Mouse (Mus musculus) retina, postnatal 7 days (tissue): Measurements from ENCODE around the gene Dph1.

Source experiments
- DNase-seq: peaks from one replicate; pipeline ENCODE4 v3.0.0-alpha.2; 2012; ENCODE audit warnings: low read depth, low spot score

Dph1 gene

DNA sequence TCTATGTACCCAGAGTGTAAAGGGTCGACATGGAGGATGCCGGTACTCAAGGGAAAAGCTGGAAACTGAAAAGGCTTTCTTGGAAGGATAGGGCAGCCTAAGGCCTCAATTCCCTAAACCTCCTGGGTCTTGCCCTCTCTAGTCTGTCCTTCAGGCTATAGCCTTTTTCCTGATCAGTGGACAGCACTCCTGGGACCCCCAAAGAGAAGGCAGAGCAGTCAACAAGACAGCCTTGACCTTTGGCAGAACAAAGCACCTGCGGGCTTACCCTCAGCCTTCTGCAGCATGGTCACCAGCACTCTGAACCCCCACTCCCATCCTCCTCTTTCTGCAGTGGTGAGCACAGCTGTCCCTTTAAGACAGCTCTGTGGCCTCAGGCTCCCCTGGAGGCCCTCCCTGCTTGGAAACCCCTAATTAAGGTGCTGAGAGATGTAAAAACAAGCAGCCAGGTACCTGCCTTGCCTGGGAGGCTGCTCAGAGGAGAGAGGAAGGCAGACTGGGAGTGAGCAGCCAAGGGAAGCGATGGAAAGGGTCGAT, at the start of gene Dph1:
Gene Dph1, minus strand, starts transcription at position 337 of the 537 bp plus-strand sequence.
- no peak for DNase-seq

GRCm38 (mm10) chr11:75240158-75240934, 49.3 kb upstream of the Dph1 start:
- no peak for DNase-seq

GRCm38 (mm10) chr11:75234745-75235144, 43.7 kb upstream of the Dph1 start:
- no peak for DNase-seq

DNA sequence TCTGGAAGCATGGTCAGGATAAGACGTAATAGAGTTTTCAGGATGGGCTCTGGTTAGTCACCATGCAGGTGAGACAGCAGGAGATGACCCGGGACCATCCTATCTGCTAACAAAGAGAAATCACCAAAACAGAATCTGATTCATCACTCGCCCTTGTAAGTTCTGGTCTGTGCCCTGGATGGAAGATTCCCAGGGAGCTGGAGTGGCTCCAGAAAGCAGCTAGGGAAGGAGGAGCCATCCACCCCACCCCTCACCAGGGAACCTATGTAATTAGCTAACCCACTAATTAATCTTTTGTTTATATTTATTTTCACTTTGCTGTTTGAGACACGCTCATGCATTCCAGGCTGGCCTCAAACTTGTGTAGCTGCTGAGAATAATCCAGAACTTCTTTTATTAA, 41.4 kb upstream of the Dph1 start:
- DNase-seq = no peak

DNA sequence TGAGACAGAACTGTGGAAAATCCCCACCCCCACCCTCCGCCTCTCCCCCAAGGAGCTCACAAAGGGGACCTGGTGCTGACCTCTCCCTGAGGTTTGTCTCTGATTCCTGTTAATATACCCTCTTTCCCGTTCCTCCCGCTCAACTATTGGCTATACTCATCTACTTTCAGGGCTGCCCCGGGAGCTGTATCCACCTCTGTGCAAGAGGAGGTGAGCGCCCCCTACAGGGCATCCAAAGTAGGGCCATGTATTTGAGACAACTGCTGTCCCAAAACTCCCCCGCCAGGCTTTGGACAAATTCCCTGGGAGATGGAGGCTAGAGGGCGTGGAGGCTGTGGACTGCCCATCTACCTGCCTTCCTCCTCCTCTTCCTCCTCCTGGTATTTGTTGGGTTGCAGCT, 40.7 kb upstream of the Dph1 start:
- peak; percentile 58 for DNase-seq

DNA sequence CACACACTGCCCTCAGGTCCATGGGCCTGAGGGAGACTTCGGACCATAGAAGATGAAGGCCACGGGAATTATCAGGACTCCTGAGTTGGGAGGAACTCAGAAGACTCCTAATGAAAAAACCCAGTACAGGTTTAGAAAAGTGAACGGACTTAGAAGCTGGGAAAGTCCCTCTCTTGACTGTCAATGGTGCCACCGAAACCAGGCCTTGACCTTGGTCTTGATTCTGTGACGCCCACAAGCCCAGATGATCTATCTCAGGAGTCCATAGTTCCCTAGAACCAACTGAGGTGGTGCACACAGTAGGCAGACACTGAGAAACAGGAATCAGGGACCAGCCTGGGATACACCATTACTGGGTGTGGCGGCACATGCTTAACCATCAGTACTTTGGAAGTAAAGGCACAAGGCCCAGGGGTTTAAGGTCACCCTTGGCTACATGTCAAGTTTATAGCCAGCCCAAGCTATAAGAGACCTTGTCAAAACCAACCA, 39.3 kb upstream of the Dph1 start:
- no peak for DNase-seq

DNA sequence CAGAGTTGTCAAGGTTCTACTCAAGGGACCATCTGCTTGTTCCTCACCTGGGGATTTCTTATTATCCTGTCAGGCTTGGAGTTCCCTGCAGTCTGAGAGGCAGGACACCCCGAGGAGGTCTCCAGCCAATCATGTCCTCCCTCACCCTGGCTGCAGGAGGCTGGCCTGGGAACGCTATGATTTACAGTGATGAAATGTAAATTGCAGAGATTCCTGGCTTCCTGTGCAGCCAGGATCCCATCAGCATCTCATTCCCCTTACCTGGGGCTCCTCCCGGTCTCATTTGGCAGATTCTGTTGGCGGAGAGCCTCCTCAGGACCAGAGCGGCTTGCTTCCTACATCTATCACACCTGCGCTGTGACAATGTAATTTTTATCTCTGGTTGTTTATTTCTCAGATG, 38.2 kb upstream of the Dph1 start:
- DNase-seq = no peak

- DNase-seq = no peak
These were observed 36.6 kb upstream of the Dph1 start for GRCm38 (mm10) chr11:75227632-75228031.

DNA sequence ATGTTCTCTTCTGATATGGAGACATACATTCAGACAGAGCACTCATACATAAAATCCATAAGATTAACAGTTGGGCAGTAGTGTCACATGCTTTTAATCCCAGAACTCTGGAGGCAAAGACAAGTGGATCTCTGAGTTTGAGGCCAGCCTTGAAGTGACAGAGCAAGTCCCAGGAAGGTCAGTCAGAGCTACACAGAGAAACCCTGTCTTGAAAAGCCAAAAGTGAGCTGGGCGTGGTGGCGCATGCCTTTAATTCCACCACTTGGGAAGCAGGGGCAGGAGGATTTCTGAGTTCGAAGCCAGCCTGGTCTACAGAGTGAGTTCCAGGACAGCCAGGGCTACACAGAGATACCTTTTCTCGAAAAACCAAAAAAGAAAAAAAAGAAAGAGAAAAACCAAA, 33.8 kb upstream of the Dph1 start:
- DNase-seq = no peak

DNA sequence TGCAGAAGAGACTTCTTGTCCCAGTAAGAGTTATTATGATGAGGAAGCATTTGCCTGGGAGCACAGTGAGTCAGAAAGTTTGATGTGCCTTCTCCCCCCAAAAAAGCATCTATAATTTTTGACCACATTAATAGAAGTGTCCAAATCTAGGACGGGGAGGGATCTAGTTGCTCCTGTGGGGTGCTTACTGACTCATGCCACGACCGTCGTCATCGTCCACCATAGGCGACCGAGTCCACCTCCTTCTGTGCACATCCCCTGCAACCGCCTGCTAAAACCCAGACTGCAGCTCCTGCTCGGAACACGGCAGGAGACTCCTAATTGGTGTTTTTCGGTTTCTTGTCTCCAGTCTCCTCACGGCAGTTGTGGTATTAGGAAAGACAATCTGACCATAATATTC, 33.0 kb upstream of the Dph1 start:
- DNase-seq = no peak

DNA sequence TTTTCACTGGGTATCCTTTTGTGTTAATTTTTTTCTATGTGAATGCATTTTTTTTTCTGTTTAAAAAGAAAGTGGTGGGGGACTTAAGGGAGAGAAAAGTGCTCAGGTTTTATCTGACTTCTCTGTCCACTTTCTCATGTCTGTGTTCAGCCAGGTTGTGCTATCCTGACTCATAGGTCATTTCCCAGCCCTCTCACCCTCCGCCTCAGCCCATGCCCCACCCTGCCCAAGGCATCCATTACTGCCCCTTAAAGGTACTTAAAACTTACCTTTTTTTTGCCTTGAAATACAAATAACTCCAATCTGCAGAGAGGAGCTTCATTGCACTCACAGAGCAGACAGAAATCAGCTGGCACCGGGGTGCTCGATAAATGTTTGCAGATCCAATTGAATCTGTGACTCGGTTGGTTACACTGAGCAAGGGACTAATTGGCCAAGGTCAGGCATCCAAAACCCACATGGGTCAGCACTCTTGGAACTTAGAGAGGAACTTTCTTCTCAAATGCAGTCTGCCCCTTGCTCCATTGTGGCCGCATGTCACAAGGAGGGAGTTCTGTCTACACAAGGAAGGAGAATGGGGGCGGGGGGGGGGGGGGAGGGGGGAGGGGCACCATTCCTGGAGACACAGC, 29.6 kb upstream of the Dph1 start:
- DNase-seq = no peak

DNA sequence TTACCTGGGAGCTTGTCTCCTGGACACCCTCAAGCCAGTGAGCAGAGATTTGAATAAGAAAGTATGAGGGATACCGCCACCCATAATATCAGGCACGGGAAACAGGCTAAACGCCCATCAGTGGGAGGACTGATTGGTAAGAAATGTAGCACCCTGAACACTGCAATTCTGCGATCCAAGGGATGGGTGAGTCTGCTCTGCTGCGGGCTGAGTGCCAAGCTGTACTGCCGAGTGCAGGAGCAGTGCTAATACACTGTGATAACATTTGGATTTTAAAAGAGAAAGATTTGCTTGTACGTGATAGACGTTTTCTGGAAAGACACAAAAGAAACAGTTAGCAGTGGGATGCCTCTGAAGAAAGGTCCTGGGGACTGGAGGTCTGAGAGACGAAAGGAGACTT, 29.1 kb upstream of the Dph1 start:
- no peak for DNase-seq

GRCm38 (mm10) chr11:75214081-75214950, 23.3 kb upstream of the Dph1 start:
- no peak for DNase-seq

DNA sequence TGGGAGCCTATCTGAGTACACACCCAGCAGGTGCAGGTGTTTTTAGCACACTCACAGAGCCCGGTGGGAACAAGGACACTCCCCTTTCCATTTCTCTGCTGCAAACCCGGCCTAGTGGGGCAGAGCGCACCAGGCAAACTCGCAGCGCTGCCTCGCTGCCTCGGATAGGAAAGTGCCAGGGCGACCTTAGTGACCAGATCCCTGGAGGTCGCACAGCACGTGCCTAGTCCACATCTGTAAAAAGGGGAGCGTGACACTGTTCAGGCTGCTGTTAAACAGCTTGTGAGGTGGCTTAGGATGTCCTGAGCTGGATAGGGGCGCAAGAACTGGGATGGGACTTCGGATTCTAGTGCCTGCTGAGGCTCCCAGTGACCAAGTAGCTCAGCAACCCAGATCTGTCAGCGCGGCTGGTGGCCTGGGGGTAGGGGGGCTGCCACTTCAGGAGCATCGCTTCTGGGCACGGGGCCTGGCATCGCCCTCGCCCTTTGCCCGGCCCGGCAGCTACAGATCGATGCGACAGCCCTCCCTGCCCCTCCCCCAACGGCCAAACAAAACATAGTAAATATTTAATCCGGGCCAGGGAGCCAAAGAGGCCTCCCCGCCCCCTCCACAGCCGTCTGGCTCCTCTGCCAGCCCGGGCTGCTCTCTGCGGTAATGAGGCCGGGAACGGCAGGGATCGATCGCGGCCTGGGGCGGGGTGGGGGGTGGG, 22.5 kb upstream of the Dph1 start:
- DNase-seq = no peak

GRCm38 (mm10) chr11:75212876-75213275, 21.8 kb upstream of the Dph1 start:
- no peak for DNase-seq

DNA sequence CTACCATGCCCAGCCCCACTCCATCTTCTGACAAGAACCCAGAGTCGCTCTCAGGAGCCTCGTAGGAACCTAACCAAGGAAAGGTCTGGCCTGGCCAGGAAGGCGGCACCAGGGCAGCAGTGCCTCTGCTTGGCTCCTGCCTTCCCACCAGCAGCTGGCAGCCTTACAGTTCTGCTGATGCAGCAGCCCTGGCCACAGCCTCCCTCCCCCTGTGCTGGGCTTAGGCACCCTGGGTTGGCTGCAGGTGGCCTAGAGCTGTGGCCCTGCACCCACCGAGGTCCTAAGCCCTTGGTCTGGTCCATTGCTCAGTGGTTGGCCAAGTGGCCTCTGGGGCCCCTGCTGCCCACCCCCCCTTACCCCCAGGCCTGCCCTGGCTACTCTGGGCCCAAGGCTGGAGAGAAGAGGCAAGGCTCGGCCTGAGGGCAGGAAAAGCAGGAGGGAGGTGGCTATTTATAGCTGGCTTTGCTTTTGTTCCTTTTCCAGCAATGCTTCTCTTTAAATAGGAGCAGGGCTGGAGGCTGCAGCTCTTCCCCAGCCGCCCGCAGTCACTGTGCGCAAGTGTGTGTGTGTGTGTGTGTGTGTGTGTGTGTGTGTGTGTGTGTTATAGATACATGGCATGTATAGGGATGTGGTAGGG, 21.1 kb upstream of the Dph1 start:
- DNase-seq = no peak

DNA sequence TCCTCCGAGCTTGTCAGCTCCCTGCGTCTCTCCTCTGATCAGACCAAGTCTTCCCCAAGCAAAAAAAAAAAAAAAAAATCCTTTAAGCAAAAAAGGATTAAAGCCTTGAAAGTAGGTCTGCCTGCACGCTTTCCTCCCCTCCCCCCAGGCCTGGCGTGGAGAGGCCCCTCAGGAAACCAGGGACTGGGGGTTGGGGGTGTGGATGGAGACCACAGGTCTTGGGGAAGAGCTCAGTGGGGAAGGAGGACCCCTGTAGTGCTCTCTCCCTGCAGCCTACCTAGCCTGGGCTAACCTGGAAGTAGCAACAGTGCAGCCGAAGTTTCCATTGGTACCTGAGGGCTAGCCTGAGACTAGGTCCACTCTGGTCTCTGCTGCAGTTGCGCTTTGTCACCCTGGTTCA, 19.7 kb upstream of the Dph1 start:
- DNase-seq = no peak

DNA sequence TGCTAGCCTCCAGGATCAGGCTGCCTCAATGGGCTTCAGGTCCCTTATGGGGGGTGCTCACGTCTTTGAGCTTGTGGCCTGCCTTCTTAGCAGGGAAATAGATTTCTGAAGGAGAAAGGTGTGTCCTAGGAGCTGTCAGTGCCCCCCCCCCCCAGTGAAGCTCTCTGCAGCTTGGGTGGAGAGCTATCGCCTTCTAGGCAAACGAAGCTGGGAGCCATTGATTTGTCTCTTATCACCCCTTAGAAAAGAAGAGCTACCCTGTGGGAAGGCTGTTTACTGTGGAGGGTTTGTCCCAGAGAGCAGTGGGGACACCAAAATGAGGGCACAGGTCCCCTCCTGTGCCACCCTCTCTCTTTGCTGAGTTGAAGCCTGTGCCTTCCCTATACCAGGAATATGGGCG, 19.1 kb upstream of the Dph1 start:
- no peak for DNase-seq

- DNase-seq = no peak
These were observed 18.3 kb upstream of the Dph1 start for GRCm38 (mm10) chr11:75209363-75209762.

- no peak for DNase-seq
These were observed 15.3 kb upstream of the Dph1 start for GRCm38 (mm10) chr11:75206347-75206746.

DNA sequence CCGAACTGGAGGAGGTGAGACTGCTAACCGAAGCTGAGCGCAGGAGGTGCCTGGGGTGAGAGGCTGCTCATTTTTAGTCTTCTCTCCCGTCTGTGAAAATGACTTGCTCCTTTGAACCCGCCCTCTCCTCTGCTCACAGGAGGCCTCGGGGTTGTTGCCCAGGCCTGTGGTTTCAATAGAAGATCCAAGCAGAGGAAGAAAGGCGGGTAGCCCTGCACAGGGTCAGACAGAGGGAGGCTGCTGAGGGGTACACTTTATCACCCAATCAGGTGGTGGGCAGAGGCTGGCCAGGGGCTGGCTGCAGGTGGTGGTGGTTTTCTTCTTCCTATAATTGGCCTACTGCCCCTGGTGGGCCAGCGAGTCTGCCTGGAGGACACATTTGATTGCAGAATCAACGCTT, 13.4 kb upstream of the Dph1 start:
- no peak for DNase-seq
